Mouse (Mus musculus): ENCODE data around the gene Lpin3.

Gene Lpin3

DNA sequence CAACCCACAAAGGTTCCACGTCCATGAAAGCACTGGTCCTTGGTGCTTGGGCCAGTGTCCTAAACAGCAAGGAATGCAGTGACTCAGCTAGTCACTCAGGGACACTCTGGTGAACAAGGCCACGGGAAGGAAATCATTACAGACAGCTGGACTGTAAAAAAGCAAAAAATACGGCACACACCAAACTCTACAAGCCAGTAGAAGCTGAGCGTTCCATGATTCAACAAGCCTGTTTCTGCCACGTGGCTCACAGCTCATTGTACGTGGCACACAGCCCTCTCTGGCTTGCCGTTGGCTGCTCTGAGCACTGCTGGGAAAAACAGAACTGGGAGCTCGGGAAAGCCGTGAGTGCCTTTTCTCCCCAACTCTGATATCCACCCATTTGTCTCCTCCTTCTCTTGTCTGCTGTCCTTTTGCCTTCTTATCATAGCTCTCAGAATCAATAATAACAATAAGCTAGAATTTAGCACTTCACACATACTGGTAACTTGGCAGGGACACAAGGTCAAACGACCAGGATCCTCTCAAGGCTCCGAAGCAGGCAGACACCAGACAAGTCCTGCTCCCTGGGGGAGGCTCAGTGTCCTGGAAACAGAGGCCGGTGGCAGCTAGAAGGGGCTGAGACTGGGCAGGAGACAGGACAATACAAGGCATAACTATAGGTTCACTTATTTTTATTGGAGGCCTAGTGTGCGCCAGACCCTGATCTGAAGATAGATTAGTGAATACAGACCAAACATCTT is at the start of gene Lpin3:
TSS of gene Lpin3 (plus strand) at position 218 of the 743 bp plus-strand sequence.
- peak; percentile 61 to 69 for DNase-seq

DNA sequence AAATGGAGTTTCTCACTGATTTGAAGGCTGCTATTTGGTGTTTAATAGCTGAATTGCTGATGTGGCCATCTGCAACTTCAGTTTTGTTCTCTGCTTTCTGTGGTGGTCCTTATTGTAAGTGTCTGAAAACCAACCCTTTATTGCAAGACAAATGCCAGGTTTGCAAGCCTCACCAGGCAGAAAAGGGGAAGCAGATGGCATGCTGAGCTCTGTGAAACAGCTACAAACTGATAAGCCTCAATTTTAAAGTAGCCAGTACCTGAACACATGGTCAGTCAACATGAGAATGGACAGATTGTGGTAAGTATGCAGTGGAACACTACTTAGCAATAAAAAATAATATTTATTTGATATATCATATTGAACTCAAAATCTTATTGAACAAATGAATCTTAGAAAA is 39.6 kb upstream of the Lpin3 start:
- DNase-seq, result no peak

DNA sequence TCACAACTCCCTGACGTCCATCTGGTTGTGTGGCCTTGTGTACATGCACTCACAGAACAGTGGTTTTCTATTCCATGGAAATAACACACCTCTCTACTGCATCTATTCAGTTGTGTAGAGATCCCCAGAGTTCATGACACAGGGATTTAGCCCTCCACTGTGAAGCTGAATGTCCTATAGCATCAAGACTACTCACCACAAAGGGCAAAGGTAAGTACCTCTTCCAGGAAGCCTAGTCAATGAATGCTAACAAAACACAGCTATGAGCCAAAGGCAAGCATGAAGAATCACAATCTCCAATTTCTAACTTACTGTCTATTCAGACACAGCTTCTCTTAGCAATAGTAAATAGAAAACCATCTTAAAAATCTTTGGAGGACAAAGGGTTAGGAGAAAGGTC is 32.8 kb upstream of the Lpin3 start:
- no peak for DNase-seq

DNA sequence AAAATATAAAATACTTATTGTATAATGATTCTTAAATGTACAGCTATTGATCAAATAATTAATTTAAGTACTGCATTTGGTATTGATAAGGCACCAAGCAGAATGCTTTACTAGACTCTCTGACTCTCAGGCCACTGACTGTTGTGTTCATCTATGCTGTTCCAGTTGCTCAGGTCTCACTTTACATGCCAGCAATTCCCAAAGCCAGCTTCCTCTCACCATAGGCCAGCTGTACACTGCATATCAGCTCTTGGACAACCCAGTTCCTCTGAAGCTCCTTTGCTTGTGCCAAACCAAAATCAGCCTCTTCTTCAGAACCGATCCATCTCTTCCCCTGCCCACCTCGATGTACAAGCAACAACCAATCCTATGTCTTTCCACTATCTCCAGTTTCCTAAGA is 32.3 kb upstream of the Lpin3 start:
- no peak for DNase-seq

DNA sequence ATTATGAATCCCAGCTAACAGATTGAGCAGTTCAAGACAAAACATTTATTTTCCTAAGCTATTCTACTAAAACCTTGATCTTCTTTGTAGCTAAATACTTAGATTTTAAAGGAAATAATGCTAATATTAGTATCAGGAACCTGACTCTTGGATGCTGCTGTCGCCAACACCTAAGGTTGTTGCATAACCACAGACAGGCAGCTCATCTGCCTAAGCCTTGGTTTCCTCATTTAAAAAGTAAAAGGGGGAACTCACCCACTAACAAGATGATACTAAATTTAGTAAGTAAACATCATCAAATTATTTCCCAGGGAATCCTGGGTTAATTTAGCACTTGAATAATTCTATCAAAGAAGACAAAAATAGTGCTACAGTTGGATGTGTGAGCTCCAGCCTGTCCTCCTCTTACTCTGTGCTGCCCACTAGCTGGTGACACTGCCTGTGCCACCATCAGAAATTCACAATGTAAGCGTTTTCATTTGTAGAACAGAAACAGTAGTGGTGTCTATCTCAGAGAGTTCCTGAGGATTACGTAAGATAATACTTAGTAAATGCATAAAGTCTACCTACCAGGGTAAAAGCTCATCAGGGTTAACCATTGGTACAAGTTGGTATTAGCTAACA is 30.7 kb upstream of the Lpin3 start:
- DNase-seq, result no peak

DNA sequence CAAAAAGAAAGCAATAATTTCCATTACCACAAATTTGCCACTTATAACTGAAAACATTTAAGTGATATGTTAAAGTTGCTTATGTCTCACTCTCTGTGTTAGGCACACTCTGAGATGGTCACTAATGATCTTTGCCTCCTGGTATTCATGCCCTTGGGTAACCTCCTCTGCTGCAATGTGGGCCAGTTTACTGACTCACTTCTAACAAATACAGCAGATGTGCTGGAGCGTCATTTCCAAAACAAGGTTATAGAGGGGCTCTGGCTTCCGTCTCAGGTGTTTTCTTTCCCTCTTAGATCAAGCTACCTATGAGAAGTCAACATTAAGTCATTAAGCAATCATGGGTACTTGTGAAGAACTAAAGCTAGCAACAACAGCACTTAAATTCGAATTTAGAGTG is 30.1 kb upstream of the Lpin3 start:
- DNase-seq, result peak in 1 of 2 experiments; percentile 16

DNA sequence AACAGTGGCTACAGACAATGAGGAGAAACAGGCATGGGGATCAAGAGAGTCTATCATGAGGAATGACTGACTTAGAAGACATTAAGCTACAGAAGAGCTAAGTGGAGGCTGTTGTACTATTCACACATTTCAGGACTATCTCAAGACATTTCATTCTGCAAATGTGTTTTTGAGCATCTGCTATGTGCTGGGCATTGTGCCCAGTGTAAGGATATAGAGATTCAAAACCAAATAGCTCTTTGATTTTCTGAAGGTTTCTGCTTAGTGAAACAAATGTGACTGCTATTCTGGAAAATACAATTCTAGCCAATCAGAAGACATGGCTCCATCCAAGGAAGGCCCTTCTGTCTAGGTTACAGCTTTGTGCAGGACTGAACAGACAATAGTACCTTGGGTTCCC is 25.8 kb upstream of the Lpin3 start:
- DNase-seq, result no peak

DNA sequence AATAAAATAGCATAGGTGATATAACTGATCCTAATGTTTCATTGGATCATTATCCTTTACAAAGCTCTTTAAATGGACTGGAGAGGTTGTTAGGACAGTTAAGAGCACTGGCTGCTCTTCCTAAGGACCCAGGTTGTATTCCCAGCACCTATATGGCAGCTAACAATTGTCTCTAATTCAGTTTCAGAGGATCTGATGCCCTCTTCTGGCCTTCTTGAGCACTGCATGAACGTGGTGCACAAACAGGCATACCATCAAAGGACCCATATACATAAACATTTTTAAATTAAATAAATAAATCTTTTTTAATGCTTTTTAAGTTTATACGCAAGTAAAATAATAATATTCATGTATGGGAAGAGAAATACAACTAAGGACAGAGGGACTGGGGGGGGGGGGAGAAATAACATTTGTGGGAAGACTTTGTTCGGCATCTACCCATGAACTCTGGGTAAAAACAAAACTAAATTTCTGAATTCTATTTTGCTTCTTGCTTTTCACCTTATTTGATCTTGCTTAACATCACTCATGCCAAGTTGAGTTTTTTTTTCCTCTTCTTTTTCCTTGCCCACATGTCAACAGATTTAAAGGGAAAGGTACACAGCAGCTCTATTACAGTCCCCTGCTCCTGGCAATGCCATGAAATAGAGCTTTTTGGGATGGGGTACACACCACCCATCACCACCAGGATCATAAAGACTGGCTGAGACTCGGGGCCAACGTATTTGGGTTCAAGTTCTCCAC is 23.9 kb upstream of the Lpin3 start:
- no peak for DNase-seq

DNA sequence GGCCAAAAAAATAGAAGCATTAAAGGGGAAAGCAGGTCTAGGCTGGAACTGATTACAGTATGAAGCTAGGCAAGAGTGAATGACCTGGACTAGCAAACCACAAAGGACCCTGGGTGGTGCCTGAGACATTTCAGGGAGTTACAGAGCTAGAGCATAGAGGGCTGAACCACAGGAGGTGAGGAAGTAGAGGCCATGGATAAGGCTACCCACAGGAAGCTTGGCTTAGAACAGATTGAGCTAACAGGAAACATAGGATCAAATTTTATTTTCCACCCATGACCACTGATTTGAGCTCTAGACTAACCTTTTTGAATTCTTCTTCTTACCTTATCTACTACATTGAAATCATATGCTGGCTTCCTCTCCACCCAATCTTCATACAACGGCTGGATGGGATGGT is 20.1 kb upstream of the Lpin3 start:
- DNase-seq, result no peak

DNA sequence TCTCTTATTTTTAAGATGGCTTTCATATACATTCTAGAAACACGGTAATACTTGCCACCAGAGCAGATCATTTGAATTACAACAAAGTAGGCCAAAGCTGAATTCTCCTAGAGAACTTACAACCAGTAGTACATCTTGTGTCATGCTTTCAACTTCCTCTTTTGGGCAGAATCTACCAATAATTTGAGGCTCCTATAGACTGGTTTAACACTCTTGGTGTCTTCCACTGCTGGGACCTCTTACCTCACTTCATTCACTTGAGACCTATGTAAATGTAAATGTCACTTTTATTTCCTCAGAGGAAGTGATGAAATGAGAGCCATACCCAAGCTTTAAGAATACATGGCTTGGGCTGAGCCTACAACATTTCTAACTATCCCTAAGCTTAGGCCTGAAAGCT is 16.4 kb upstream of the Lpin3 start:
- DNase-seq, result no peak

DNA sequence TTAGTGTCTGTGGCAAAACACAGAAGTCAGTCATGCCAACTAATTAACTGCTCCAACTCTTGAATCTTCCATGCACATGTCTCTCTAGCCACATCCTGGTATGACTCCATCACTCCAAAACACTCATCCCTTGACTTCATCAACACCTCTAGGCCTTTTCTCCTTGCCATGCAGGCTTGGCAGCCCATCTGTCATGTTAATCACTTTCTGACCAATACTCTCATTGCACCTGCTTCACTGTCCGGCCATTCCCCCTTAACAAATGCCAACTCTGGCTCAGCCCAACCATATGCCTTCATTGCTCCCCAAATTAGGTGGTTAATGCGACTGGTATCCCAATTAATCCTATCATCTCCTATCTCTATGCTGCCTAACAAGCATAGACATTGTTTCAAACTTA is 15.2 kb upstream of the Lpin3 start:
- DNase-seq, result no peak

DNA sequence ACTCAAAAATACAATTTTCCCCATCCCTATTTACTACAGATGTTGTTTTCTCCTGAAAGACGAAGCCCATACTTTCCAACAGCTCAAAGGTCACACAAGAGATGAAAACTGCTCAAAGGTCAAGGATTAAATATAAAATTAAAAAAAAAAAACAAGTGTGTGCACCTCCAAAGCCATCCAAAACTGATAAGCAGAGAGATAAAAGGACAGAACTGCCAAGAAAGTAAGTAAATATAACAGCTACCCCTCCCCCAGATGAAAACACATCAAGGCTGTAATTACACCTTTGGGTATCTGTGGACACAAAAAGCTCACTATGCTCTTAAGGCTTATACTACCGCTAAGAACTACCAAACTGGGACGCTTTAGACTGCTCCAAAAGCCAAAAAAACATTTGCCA is 11.0 kb upstream of the Lpin3 start:
- no peak for DNase-seq

DNA sequence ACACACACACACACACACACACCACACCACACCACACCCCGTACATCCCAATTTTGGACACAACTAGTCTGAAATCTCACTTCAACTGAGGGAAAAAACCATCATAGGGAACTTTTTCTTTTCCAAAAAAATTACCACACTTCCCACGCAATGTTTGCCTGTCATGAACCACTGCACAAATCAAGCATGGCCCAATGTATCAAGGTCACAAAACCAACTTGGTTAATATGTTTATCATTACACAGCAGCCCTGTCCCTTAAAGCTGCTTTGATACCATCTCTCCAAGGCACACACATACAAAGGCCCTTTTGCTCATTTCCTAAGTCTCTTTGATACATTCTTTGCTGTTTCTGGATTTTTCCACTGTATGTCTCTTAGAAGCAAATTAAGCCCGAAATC is 9.2 kb upstream of the Lpin3 start:
- no peak for DNase-seq

DNA sequence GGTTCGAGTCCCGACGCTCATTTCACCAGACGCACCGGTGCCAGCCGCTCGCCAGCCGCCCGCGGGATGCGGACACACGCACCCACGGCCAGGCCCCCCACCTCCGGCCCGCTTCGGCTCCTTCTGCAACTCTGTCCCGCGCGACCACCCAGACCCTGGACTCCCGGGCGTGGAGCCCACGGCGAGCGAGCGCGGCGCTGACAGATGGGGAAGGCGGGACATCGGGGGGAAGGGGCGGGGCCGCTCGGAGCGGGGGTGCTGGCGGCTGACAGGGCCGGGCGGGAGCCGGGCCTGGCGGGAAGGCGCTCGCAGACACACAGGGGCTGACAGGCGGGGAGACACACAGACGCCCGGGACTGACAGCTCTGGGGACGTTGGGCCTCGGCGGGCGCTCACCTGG is 8.1 kb upstream of the Lpin3 start:
- peak; percentile 72 to 73 for DNase-seq

DNA sequence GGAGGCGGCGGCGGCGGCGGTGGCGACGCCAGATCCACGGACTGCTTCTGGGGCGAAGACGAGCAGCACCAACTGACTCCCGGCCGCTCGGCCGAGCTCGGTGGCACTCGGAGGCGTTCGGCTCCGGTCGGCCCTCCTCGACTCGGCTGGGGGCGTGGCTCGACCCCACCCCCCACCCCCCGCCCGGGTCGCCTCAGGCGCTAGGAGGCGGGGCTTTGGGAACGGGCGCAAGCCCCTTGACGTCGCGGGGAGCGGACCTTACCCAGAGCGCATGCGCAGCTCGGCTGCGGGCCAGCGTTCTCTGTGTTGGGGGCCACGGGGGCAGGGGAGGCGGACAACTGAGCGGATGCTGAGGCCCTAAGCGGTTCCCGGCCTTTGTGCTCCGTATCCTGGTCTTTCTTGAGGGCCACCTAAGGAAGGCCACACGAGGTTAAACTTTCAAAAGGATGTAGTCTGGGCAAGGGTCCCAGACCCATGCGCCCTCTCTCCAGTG is 7.5 kb upstream of the Lpin3 start, which contains the start of gene Zhx3:
TSS of gene Zhx3 (minus strand) at position 109 of the 493 bp plus-strand sequence.
- DNase-seq, result peak; percentile 93 to 95

DNA sequence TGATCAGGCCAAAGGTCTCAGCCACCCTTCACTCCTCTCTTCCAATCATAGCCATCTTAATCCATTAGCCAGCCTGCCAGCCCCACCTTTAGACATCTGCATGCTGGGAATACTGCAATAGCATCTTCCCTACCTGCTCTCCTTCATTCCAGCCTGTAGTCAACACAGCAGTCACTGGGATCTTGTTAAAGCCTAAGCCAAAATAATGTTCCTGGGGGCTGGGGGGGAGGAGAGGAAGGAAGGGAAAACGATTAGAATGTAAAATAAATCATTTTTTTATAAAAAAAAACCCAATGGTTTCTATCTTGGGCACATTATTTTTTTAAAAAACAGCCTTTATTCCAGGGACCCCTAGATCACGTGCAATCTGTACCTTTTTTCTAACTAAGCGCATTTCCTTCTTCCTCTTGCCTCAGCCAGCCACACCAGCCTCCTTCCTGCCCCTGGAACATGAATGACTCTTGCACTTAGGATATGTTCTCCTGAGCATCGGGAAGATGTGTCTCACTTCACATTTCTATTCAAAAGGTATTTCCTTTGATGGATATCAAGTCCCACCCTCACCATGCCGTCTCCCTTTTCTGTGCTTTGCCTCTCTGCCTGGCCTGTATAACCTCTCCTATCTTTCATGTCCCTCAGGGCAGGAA is 6.1 kb upstream of the Lpin3 start:
- no peak for DNase-seq

DNA sequence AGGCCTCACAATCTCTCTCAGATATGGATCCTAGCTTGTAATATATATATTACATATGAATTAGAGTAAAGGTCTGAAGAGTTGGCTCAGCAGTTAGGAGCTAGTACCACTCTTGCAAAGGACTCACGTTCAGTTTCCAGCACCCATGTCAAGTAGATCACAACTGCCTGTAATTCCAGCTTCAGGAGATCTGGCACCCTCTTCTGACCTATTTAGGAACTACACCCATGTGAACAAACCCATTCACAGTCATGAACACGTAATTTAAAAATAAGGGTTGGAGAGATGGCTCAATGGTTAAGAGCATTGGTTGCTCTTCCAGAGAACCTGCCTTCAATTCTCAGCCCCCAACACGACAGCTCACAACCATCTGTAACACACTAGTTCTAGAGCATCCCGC is 4.4 kb upstream of the Lpin3 start:
- no peak for DNase-seq

DNA sequence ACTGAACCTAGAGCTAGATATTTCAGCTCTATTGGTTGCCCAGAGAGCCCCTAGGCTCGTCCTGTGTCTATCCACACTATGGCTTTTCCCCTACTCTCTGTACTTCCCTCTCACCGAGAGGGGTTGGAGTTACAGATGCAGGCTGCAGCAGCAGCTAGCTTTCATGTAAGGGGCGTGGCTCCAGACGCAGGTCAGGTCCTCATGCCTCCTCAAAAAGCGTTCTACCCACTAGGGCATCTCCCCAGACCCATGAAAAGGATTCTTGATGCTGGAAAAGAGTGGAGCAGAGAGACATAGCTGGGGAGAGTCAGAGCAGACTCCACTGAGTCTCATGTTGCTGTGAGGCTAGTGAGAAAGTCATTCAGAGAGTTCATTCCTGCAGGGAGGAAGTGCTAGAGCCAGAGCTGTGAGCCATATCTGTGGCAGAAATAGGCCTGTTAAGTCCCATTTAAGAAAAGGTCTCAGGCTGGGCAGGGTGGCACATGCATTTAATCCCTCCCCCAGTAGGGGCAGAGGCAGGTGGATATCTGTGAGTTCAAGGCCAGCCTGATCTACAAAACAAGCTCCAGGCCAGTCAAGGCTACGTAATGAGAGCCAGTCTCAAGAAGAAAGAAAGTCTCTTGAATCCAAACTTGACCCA is 1.1 kb downstream of the Lpin3 start:
- DNase-seq, result no peak

DNA sequence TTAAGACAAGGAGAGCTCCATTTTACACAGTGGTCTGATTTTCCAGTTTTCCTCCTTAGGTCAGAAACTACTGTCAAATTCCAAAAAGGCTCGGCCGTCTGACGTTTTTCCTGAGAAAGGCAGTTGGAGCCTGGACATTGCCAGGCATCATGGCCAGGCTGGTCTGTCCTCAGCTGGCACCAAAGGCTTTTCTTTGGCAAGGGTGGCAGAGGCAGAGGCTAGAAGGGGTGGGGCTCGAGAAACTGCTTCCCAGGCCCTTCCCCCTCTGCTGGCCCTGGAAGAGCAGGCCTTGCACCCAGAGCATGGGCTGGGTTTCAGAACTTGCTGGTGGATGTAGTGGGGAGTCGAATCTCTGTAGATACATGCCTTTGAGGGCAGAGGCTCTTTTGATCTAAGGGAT is 2.0 kb downstream of the Lpin3 start:
- peak in 1 of 2 experiments; percentile 32 for DNase-seq

DNA sequence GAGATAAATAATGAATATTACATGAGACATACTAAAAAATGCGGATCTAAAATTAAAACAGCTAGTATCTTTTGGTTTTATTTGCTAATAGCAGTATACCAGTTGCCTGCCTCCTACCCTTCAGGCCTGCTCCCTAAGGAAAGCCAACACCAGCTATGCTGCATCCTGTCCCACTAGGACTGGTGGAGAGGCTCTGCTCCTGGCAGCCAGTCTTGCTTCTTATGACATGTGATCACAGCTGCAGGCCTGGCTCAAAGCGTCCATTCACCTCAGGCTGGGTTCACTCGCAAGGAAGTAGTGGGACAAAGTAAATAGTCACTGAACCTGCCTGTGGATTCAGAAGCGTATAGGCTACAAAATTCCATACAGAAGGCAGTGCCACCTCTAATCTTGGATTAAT is 3.4 kb downstream of the Lpin3 start:
- DNase-seq, result peak; percentile 68 to 73

DNA sequence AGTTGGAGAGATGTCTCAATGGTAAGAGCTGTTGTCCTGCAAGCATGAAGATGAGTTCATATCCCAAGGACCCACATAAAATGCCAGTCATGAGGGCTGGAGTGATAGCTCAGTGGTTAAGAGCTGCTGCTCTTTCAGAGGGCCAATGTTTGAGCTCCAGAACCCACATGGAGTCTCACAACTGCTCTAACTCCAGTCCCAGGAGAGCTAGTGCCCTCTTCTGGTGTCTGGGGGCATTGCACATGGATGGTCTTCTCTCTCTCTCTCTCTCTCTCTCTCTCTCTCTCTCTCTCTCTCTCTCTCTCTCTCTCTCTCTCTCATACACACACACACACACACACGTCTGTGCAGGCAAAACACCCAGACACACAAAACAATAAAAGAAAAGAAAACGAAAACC is 4.4 kb downstream of the Lpin3 start:
- peak; percentile 37 to 64 for DNase-seq

DNA sequence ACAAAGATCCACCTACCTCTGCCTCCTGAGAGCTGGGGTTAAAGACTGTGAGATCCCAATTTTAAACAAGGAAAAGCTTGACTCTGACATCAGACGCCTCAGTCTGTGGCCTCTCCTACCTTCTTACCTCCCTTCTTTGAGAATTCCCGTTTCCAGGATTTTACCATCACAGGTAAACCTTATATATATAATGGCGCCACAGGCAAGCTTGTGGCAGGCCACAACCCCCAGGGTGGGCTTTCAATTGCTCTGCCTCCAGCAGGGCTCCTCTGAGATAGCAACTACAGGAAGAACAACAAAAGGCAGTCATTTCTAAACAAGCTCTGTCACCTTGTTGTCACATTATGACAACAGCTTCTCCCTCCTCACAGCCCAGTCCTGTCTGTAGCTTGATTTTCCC is 5.8 kb downstream of the Lpin3 start:
- DNase-seq, result no peak

DNA sequence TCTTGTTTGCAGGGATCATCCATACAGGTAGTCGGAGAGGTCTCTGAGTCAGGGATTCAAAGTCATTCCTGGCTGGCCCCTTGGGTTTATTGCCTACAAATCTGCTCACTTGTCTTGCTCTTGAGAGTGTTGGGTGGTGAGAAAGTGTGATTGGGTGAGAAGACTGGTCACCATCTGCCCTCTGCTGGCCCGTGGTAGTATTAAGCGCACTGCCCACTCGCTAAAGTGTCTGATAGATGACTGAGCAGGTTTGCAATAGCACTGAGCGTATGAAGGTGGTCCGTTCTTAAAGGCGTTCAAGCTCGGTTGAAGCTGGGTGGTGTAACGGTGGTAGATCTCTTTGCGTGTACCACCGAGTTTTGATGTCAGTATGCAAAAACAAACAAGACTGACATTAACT is 6.8 kb downstream of the Lpin3 start:
- DNase-seq, result peak; percentile 86 to 87
